Mouse (Mus musculus): Measurements from ENCODE around the gene Hao2. TPM values are rescaled to one million over a fixed set of nuclear protein-coding genes. Genes with fewer than 3 reads are reported as not detected.

The Hao2 gene
- polyA plus RNA-seq, 1 experiment: 1.1 TPM

DNA sequence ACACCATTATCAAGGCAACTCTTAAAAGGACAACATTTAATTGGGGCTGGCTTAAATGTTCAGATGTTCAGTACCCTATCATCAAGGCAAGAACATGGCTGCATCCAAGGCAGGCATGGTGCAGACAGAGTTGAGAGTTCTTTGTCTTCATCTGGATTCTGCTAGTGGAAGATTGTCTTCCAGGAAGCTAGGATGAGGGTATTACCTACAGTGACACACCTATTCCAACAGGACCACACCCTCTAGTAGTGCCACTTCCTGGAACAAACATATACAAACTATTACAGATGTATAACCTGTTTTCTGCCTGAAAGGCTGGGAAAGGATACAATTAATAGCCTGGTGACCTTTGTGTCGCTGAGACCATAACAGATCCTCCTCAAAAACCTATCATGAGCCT is 44.1 kb downstream of the Hao2 start:
- no peaks in the 10 kb centered on the region for H3K4me1 ChIP-seq (ENCODE audit: control insufficient read depth, insufficient read depth, low read length)
- no peak overlapping the region for H3K27ac ChIP-seq (ENCODE audit: control insufficient read depth, insufficient read depth, low read depth, low read length)
- H3K27me3 ChIP-seq (ENCODE audit: control insufficient read depth, insufficient read depth, low read length): no peaks in the 10 kb centered on the region
- TF ChIP-seq POLR2A (IDR thresholded peaks at IDR 0.05; ENCODE audit: control insufficient read depth, low read depth, low read length) (no peak), CTCF (IDR thresholded peaks at IDR 0.05; ENCODE audit: control insufficient read depth, insufficient read depth, insufficient replicate concordance, low read depth, low read length) (no peak)
- no peak overlapping the region for H3K4me3 ChIP-seq (ENCODE audit: control insufficient read depth, low read depth, low read length)
- no peaks in the 10 kb centered on the region for H3K36me3 ChIP-seq (ENCODE audit: control insufficient read depth, insufficient read depth, low read length)

Other genes starting within 250 kb of the Hao2 start
- 0.06 TPM in 1 of 2 replicates, not detected in the other for gene Hsd3b2, start 168.7 kb downstream of the Hao2 start, polyA plus RNA-seq (2012; rRNA removed)
- not detected in 2 replicates for gene Hsd3b3, start 130.1 kb downstream of the Hao2 start, polyA plus RNA-seq (2012; rRNA removed)
- gene Hsd3b6, start 78.8 kb downstream of the Hao2 start, polyA plus RNA-seq (2012; rRNA removed): 68.8 and 97.3 TPM in 2 replicates
- gene Hsd3b1, start 33.4 kb downstream of the Hao2 start, polyA plus RNA-seq (2012; rRNA removed): 23.9 and 42.6 TPM in 2 replicates
- gene Wars2, start 247.8 kb upstream of the Hao2 start, polyA plus RNA-seq (2012; rRNA removed): 1.3 and 1.8 TPM in 2 replicates